Mouse (Mus musculus) liver, adult 2 months (tissue): ENCODE data around the gene Apoa2.

Experiments used
- CTCF ChIP-seq: fragments of 200-500 bp; IDR thresholded peaks from 2 replicates; pipeline ENCODE4 v1.5.1; 2011; ENCODE audit warnings: low read depth, low read length, control low read depth
- POLR2A ChIP-seq: fragments of 200-500 bp; IDR thresholded peaks from 2 replicates; pipeline ENCODE4 v1.6.1; 2011; ENCODE audit warnings: low read length, control low read depth; ENCODE audit not compliant: insufficient read depth; ENCODE audit errors: extremely low read depth

GRCm38 (mm10) chr1:171224857-171225256 is at the start of gene Apoa2:
- peak; percentile 97 for TF ChIP-seq POLR2A
- no peak for TF ChIP-seq CTCF
